Comparison of ENCODE assay signal across 8 mouse cellular contexts in the genomic region with DNA sequence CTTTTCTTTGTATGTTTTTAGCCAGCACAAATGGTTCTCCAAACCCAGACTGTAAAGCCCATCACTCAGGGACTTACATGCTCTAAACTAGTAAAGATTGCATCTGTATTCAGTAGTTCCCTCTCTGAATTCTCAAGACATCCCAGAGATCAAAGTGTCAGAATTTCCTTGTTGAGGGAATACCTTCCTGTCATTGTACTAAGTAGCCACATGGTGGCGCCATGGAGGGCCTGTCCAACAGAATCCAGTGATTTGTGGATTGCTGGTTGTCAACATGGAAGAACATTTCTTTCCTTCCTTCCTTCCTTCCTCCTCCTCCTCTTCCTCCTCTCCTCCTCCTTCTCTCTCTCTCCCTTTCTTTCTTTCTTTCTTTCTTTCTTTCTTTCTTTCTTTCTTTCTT.
DNase-seq lines count a peak whose midpoint lies in the region; ATAC-seq and TF ChIP-seq lines count a peak whose summit lies in the region.

No protein-coding gene starts in this region.

- peak; percentile 85 for TF ChIP-seq CTCF in lung, postnatal 0 days (IDR thresholded peaks at IDR 0.05)

- H3K9me3 ChIP-seq in lung, postnatal 0 days (ENCODE audit: low read length): no peaks in the 10 kb centered on the region

- intact Hi-C loops in left cerebral cortex, postnatal 14 days (cut with DNase I): loop anchor here (2.0 to 10.0 kb wide), 2 partner anchors 95 to 121 kb away; partner anchors contain the start of genes Klf13 and Trpm1

- peak; percentile 39; the same call in 1 of the 2 replicates for TF ChIP-seq EP300 in lung, postnatal 0 days (IDR thresholded peaks at IDR 0.05)

- no peak overlapping the region for H3K9ac ChIP-seq in lung, postnatal 0 days (replicated peaks; ENCODE audit: low read depth)

- H3K36me3 ChIP-seq in lung, postnatal 0 days (ENCODE audit: insufficient read depth, low read length): no peaks in the 10 kb centered on the region

- no peak overlapping the region for H3K4me3 ChIP-seq in lung, postnatal 0 days (ENCODE audit: low read depth, low read length)

- H3K4me1 ChIP-seq in lung, postnatal 0 days (ENCODE audit: insufficient read depth, low read depth, low read length): peaks cover 4% of the 10 kb centered on the region; the same call in 1 of the 2 replicates

- H3K27me3 ChIP-seq in lung, postnatal 0 days (replicated peaks; ENCODE audit: insufficient read depth, low read length): no peaks in the 10 kb centered on the region

- WGBS in lung, postnatal 0 days: 0% methylated on average over 1 of the region's 1 CpGs

- peak; percentile 38 to 57 for DNase-seq in adrenal gland, postnatal 36 days
- DNase-seq in adrenal gland, postnatal 4 days (ENCODE audit: low spot score in 2 of 2): no peak
- peak; percentile 25 to 54 for DNase-seq in left cerebral cortex, postnatal 14 days (ENCODE audit: low spot score in 2 of 2)
- no peak for DNase-seq in left cerebral cortex, adult 8-10 months (ENCODE audit: low spot score in 2 of 2)
- peak; percentile 75 for DNase-seq in R1 (ENCODE audit: low read depth, low spot score)
- DNase-seq in lung, postnatal 0 days (ENCODE audit: low spot score): peak; percentile 74
- no peak for DNase-seq in spleen, adult 18-20 months
- DNase-seq in urinary bladder, postnatal 25 days (ENCODE audit: low spot score): no peak

- H3K4me2 ChIP-seq in lung, postnatal 0 days (replicated peaks; ENCODE audit: low read depth, low read length): no peak overlapping the region

- no peak for ATAC-seq in lung, postnatal 0 days

- H3K27ac ChIP-seq in lung, postnatal 0 days (ENCODE audit: low read length): no peak overlapping the region

Comparison
In these comparisons a context has a peak if more than half of its experiments do, and no peak if none do; other contexts are left out.
1. DNase-seq: peak in adrenal gland, postnatal 36 days (2 of 2), left cerebral cortex, postnatal 14 days (2 of 2), R1 (single experiment) and lung, postnatal 0 days (single experiment); none in adrenal gland, postnatal 4 days (0 of 2), left cerebral cortex, adult 8-10 months (0 of 2), spleen, adult 18-20 months (0 of 2) and urinary bladder, postnatal 25 days (single experiment).